Mouse (Mus musculus): Measurements from ENCODE around the gene Csnk2a1. TPM values are rescaled to one million over a fixed set of nuclear protein-coding genes. Genes with fewer than 3 reads are reported as not detected.

The Csnk2a1 gene
- 87.0 and 87.5 TPM in 2 replicates for polyA plus RNA-seq (2015; fragmentation: Nextera tagmentation; extraction: Ambion mirVana)

GRCm38 (mm10) chr2:152226248-152227050 lies at the start of gene Csnk2a1:
Gene Csnk2a1, plus strand, starts transcription at chr2:152226839.
- H3K27ac ChIP-seq (replicated peaks) = peak within 1 kb of the TSS; percentile 98
- H3K4me1 ChIP-seq = peaks cover 16% of the 10 kb centered on the region
- H3K9me3 ChIP-seq (replicated peaks) = no peaks in the 10 kb centered on the region
- H3K27me3 ChIP-seq = no peaks in the 10 kb centered on the region
- peak within 1 kb of the TSS; percentile 57 for H3K4me2 ChIP-seq (replicated peaks)
- WGBS = 2% methylated on average over 58 of the region's 58 CpGs
- peak within 1 kb of the TSS; percentile 93 for H3K9ac ChIP-seq
- peak within 1 kb of the TSS; percentile 91 for H3K4me3 ChIP-seq (replicated peaks)
- H3K36me3 ChIP-seq = 0 out of 2 replicates have a peak, but pooled peaks cover 6% of the 10 kb centered on the region
- peak; percentile 96 for ATAC-seq (ENCODE audit: insufficient number of reproducible peaks, low FRiP score, low TSS enrichment, low read depth)

GRCm38 (mm10) chr2:152177162-152177805 lies 49.4 kb upstream of the Csnk2a1 start:
- H3K36me3 ChIP-seq = no peaks in the 10 kb centered on the region
- peaks cover 8% of the 10 kb centered on the region; the same call in 1 of the 2 replicates for H3K4me1 ChIP-seq
- H3K4me2 ChIP-seq (replicated peaks) = peak overlapping the region; percentile 35
- 0 out of 2 replicates have a peak overlapping the region, but pooled peaks have one; percentile 10 for H3K4me3 ChIP-seq (replicated peaks)
- H3K27ac ChIP-seq (replicated peaks) = no peak overlapping the region
- no peaks in the 10 kb centered on the region for H3K9me3 ChIP-seq (replicated peaks)
- no peak overlapping the region for H3K9ac ChIP-seq
- ATAC-seq (ENCODE audit: insufficient number of reproducible peaks, low FRiP score, low TSS enrichment, low read depth) = 0 out of 2 replicates have a peak, but pooled peaks have one; percentile 31
- 10% methylated on average over 24 of the region's 24 CpGs for whole genome bisulfite sequencing
- peaks cover 4% of the 10 kb centered on the region; the same call in 1 of the 2 replicates for H3K27me3 ChIP-seq

GRCm38 (mm10) chr2:152177806-152178170 lies 48.9 kb upstream of the Csnk2a1 start:
- no peak overlapping the region for H3K4me3 ChIP-seq (replicated peaks)
- no peak overlapping the region for H3K9ac ChIP-seq
- H3K27ac ChIP-seq (replicated peaks) = no peak overlapping the region
- no peaks in the 10 kb centered on the region for H3K9me3 ChIP-seq (replicated peaks)
- no peak for ATAC-seq (ENCODE audit: insufficient number of reproducible peaks, low FRiP score, low TSS enrichment, low read depth)
- WGBS = 74% methylated on average over 6 of the region's 6 CpGs
- H3K4me2 ChIP-seq (replicated peaks) = no peak overlapping the region
- peaks cover 4% of the 10 kb centered on the region; the same call in 1 of the 2 replicates for H3K27me3 ChIP-seq
- peaks cover 8% of the 10 kb centered on the region; the same call in 1 of the 2 replicates for H3K4me1 ChIP-seq
- no peaks in the 10 kb centered on the region for H3K36me3 ChIP-seq

DNA sequence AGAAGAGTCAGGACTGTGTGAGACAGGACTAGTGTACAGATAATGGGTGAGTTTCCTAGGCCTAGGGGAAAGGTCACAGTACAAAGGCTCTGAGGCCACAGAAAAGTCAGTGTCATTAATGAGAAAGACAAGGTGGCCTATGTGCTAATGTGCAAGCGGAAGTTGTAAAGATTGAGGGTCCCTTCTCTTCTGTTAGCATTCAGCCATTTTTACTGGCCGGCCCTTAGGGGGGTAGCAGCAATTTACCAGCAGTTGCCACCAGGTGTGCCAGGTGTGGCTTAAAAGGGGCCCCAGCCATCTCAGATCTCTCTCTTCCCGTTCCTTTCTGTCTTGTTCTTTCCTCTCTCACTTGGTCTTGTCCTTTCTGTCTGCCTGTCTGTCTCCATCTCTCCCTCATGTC lies 48.3 kb upstream of the Csnk2a1 start:
- Histone ChIP-seq H3K9ac (no peak overlapping the region), H3K4me2 (replicated peaks) (no peak overlapping the region), H3K36me3 (no peaks in the 10 kb centered on the region), H3K27me3 (peaks cover 4% of the 10 kb centered on the region; the same call in 1 of the 2 replicates), H3K9me3 (replicated peaks) (no peaks in the 10 kb centered on the region), H3K27ac (replicated peaks) (no peak overlapping the region), H3K4me1 (peaks cover 8% of the 10 kb centered on the region; the same call in 1 of the 2 replicates), H3K4me3 (replicated peaks) (no peak overlapping the region)
- WGBS = 82% methylated on average over 3 of the region's 3 CpGs
- no peak for ATAC-seq (ENCODE audit: insufficient number of reproducible peaks, low FRiP score, low TSS enrichment, low read depth)

DNA sequence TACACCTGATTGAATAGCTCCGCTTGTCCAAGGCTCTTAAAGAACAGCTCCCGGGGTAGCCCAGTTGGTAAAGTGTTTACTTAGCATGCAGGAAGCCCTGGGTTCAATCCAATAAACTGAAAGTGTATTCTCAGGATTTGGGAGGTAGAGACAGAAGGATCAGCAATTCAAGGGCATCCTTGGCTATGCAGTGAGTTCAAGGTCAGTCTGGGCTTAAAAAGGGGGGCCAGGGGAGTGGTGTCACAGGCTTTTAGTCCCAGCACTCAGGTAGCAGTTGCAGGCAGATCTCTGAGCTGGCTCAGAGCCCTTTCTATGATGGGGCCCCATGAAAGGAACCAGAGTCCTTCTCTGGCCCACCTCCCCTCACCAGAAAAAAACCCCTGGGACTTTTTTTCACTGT lies 47.3 kb upstream of the Csnk2a1 start:
- H3K36me3 ChIP-seq = no peaks in the 10 kb centered on the region
- peaks cover 4% of the 10 kb centered on the region; the same call in 1 of the 2 replicates for H3K27me3 ChIP-seq
- H3K4me3 ChIP-seq (replicated peaks) = no peak overlapping the region
- no peaks in the 10 kb centered on the region for H3K9me3 ChIP-seq (replicated peaks)
- no peak overlapping the region for H3K4me2 ChIP-seq (replicated peaks)
- no peak for ATAC-seq (ENCODE audit: insufficient number of reproducible peaks, low FRiP score, low TSS enrichment, low read depth)
- no peak overlapping the region for H3K27ac ChIP-seq (replicated peaks)
- peaks cover 8% of the 10 kb centered on the region; the same call in 1 of the 2 replicates for H3K4me1 ChIP-seq
- WGBS = 77% methylated on average over 2 of the region's 2 CpGs
- H3K9ac ChIP-seq = no peak overlapping the region

DNA sequence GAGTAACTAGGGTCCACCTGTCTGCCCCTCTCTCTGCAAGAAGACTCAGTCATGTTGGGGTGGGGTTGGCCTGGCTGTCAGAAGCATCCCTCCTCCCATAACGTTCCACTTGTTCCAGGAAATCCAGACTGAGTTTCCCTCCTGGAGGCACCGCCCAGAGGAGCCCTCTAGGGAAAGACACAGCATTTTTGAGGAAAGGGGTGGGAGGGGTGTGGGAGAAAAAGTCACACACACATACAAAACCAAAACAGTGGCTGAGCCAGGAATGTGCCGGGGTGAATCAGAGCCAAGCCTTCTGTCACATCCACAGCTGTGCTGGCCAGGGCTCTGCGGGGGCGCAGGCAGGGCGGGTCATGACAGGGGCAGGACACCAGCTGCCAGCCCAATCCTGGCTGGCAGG lies 46.3 kb upstream of the Csnk2a1 start:
- Histone ChIP-seq H3K27me3 (peaks cover 4% of the 10 kb centered on the region; the same call in 1 of the 2 replicates), H3K9me3 (replicated peaks) (no peaks in the 10 kb centered on the region), H3K9ac (no peak overlapping the region), H3K4me1 (peaks cover 8% of the 10 kb centered on the region; the same call in 1 of the 2 replicates), H3K4me3 (replicated peaks) (no peak overlapping the region), H3K4me2 (replicated peaks) (no peak overlapping the region), H3K27ac (replicated peaks) (no peak overlapping the region), H3K36me3 (no peaks in the 10 kb centered on the region)
- WGBS = 50% methylated on average over 6 of the region's 6 CpGs
- peak; percentile 41; the same call in 1 of the 2 replicates for ATAC-seq (ENCODE audit: insufficient number of reproducible peaks, low FRiP score, low TSS enrichment, low read depth)

- Histone ChIP-seq H3K27me3 (no peaks in the 10 kb centered on the region), H3K4me2 (replicated peaks) (no peak overlapping the region), H3K36me3 (no peaks in the 10 kb centered on the region), H3K4me3 (replicated peaks) (no peak overlapping the region), H3K27ac (replicated peaks) (no peak overlapping the region), H3K9me3 (replicated peaks) (no peaks in the 10 kb centered on the region), H3K9ac (no peak overlapping the region), H3K4me1 (no peaks in the 10 kb centered on the region)
- WGBS = 76% methylated on average over 5 of the region's 5 CpGs
- ATAC-seq (ENCODE audit: insufficient number of reproducible peaks, low FRiP score, low TSS enrichment, low read depth) = no peak
These were observed 39.5 kb upstream of the Csnk2a1 start for GRCm38 (mm10) chr2:152187132-152187531.

DNA sequence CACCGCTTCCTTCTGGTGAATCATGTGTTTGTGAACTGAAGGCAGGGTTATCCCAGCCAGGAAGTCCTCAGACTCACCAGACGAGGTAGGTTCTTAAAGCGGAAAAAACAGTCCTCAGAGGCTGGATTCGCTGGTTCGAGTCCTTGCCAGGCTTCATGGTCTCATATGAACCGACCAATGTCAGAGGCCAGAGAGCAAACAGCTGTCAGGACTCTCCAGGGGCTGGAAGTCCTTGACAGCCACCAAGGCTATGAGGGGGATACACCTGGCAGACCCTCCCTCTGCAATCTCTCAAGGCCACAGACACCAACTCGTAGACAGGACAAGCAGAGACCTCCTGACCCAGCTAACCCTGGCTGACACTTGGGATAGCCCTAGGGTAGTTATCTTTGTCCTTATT lies 37.4 kb upstream of the Csnk2a1 start:
- WGBS = 45% methylated on average over 7 of the region's 7 CpGs
- Histone ChIP-seq H3K9ac (no peak overlapping the region), H3K4me2 (replicated peaks) (no peak overlapping the region), H3K9me3 (replicated peaks) (no peaks in the 10 kb centered on the region), H3K27me3 (no peaks in the 10 kb centered on the region), H3K27ac (replicated peaks) (no peak overlapping the region), H3K4me1 (no peaks in the 10 kb centered on the region), H3K4me3 (replicated peaks) (no peak overlapping the region), H3K36me3 (no peaks in the 10 kb centered on the region)
- ATAC-seq (ENCODE audit: insufficient number of reproducible peaks, low FRiP score, low TSS enrichment, low read depth) = no peak

DNA sequence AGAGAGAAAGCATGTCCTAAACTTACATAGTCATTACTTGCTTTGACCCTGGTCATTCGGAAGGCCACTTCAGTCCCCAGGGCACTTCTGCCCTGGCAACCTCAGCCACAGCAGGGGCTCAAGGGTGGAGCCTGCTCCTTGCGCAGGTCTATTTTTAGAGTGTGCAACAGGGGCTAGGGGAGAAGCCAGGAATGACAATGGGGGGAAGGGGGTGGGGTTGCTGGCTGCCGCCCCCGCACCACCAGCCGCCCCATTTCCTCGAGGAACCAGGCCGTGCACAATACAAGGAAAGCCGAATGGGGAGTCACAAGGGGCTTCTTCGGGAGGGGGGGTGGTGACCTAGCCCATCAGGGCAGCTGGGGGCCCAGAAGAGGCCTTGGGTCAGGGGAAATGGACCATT lies 37.0 kb upstream of the Csnk2a1 start:
- no peaks in the 10 kb centered on the region for H3K27me3 ChIP-seq
- no peak overlapping the region for H3K4me3 ChIP-seq (replicated peaks)
- ATAC-seq (ENCODE audit: insufficient number of reproducible peaks, low FRiP score, low TSS enrichment, low read depth) = no peak
- WGBS = 20% methylated on average over 9 of the region's 9 CpGs
- H3K27ac ChIP-seq (replicated peaks) = no peak overlapping the region
- no peaks in the 10 kb centered on the region for H3K9me3 ChIP-seq (replicated peaks)
- H3K9ac ChIP-seq = no peak overlapping the region
- H3K36me3 ChIP-seq = no peaks in the 10 kb centered on the region
- H3K4me1 ChIP-seq = no peaks in the 10 kb centered on the region
- no peak overlapping the region for H3K4me2 ChIP-seq (replicated peaks)

- 61% methylated on average over 7 of the region's 7 CpGs for WGBS
- Histone ChIP-seq H3K36me3 (no peaks in the 10 kb centered on the region), H3K4me1 (no peaks in the 10 kb centered on the region), H3K4me2 (replicated peaks) (no peak overlapping the region), H3K9ac (no peak overlapping the region), H3K4me3 (replicated peaks) (no peak overlapping the region), H3K9me3 (replicated peaks) (no peaks in the 10 kb centered on the region), H3K27me3 (no peaks in the 10 kb centered on the region), H3K27ac (replicated peaks) (no peak overlapping the region)
- no peak for ATAC-seq (ENCODE audit: insufficient number of reproducible peaks, low FRiP score, low TSS enrichment, low read depth)
These were observed 36.5 kb upstream of the Csnk2a1 start for GRCm38 (mm10) chr2:152190161-152190560.

DNA sequence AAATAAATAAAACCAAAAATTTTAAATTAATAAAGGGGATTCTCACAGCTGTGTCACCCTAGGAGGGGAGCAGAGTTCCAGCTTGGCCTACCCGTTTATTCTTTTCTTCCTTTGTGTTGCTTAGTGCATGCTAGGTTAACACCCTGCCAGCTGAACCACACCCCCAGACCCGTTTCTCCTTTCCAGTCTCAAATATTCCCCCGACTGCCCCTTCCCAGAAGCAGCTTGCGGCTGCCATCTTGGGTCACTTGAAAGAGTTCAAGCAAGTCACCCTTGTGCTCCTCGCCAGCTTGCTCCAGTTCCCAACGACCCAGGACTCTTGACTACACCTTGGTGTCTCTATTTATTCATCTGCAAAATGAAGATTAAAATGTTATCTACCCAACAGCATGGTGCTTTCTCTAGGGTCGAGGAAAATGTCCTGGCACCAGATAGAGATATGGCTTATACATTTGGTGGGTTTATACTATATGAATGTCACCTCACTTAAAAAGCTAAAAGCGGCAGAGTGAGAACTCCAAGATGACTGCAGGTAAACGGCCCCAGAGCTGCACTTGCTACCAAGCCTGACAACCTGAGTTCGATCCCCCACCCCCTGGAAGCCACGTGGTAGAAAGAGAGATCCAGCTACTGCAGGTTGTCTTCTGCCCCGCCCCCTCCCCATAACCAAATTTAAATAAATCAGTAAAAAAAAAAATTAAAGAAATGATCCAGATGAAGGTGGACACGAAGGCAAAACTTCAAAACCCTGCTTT lies 33.9 kb upstream of the Csnk2a1 start:
- H3K4me2 ChIP-seq (replicated peaks) = no peak overlapping the region
- no peaks in the 10 kb centered on the region for H3K9me3 ChIP-seq (replicated peaks)
- ATAC-seq (ENCODE audit: insufficient number of reproducible peaks, low FRiP score, low TSS enrichment, low read depth) = no peak
- H3K36me3 ChIP-seq = no peaks in the 10 kb centered on the region
- H3K4me1 ChIP-seq = no peaks in the 10 kb centered on the region
- no peak overlapping the region for H3K9ac ChIP-seq
- 69% methylated on average over 13 of the region's 13 CpGs for WGBS
- no peaks in the 10 kb centered on the region for H3K27me3 ChIP-seq
- H3K4me3 ChIP-seq (replicated peaks) = no peak overlapping the region
- no peak overlapping the region for H3K27ac ChIP-seq (replicated peaks)

All from embryonic facial prominence, embryonic 15.5 days (tissue).